Mouse (Mus musculus) kidney, adult 2 months (tissue): ENCODE results near the gene Gm15107. TPM values are rescaled to one million over a fixed set of nuclear protein-coding genes. Genes with fewer than 3 reads are reported as not detected.
"Not testable (repeated sequence)": the region's sequence is repeated elsewhere in the genome, so short reads cannot be mapped to it uniquely, and the experiment has no call there.

Experiments used
- DNase-seq: peaks from one replicate; pipeline ENCODE4 v3.0.0; 2021
- H3K27ac ChIP-seq: fragments of 200-500 bp; 2 replicates; pipeline ENCODE4 v1.5.1; 2012; ENCODE audit warnings: low read depth, low read length, control low read depth, inconsistent platforms; ENCODE audit not compliant: insufficient read depth
- H3K27me3 ChIP-seq: fragments of 200-500 bp; replicated peaks from 2 replicates; pipeline ENCODE4 v1.6.1; 2012; ENCODE audit warnings: mild to moderate bottlenecking, moderate library complexity, low read length, inconsistent platforms; ENCODE audit not compliant: control insufficient read depth, insufficient read depth
- H3K36me3 ChIP-seq: fragments of 200-500 bp; 2 replicates; pipeline ENCODE4 v1.6.1; 2012; ENCODE audit warnings: mild to moderate bottlenecking, moderate library complexity, low read length, inconsistent platforms; ENCODE audit not compliant: control insufficient read depth, insufficient read depth
- H3K4me1 ChIP-seq: fragments of 200-500 bp; 2 replicates; pipeline ENCODE4 v1.6.1; 2011; ENCODE audit warnings: low read length; ENCODE audit not compliant: control insufficient read depth, insufficient read depth
- H3K4me3 ChIP-seq: fragments of 200-500 bp; 2 replicates; pipeline ENCODE4 v1.5.1; 2011; ENCODE audit warnings: mild to moderate bottlenecking, low read depth, low read length, control low read depth; ENCODE audit not compliant: insufficient read depth
- WGBS: fragments of 180-500 bp; shearing (Covaris S2); methylation state at CpG from one replicate; pipeline ENCODE4 v1.1.7; 2018; 5-methylcytosine and 5-hydroxymethylcytosine counted together
- polyA plus RNA-seq: library from polyadenylated mRNA; depleted of rRNA; stranded (reverse); fragments of >200 nt; gene quantifications from 2 replicates; pipeline ENCODE4 v1.2.3, GENCODE M21; 2012; rRNA removed

Gm15107 gene
- polyA plus RNA-seq: not detected in 2 replicates

DNA sequence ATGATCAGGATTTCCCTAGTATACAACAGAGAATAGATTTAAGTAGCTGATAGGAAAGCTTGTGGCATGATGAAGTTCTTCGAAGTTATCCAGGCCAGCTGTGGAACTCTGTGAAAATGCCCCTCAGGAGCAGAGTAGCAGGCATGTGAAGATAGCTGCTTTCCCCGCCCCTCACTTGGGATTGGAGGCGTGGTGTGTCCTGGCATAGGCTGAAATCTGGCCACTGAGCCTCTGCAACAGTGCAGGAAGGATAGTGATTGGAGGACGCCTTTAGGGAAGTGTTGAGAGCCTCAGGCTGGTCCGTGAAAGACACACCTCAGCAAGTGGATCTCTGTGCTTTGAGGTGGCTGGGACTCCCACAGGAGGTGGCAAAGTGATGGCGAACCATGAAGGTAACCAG, at the start of gene Gm15107:
Gene Gm15107, plus strand, starts transcription at position 301 of the 400 bp plus-strand sequence.
- 83% methylated on average over 1 of the region's 6 CpGs for WGBS
- H3K36me3 ChIP-seq, H3K27me3 ChIP-seq, H3K27ac ChIP-seq, H3K4me1 ChIP-seq, DNase-seq, H3K4me3 ChIP-seq: not testable (repeated sequence)

Other genes starting within 250 kb of the Gm15107 start
- not detected in 2 replicates for gene Gm15080, start 187.7 kb upstream of the Gm15107 start, polyA plus RNA-seq